Mouse (Mus musculus) kidney, adult 2 months (tissue): ENCODE data around the gene Klhl20.

ENCODE experiments used
- CTCF ChIP-seq: fragments of 200-500 bp; conservative IDR thresholded peaks from 2 replicates; pipeline ENCODE4 v1.5.1; 2011; ENCODE audit warnings: low read depth, mild to moderate bottlenecking, control low read depth, low read length, moderate library complexity, mixed read lengths; ENCODE audit not compliant: insufficient read depth, insufficient read length
- POLR2A ChIP-seq: fragments of 200-500 bp; IDR thresholded peaks from one replicate; pipeline ENCODE4 v1.6.1; 2011; ENCODE audit warnings: low read depth, low read length, control low read depth

- TF ChIP-seq CTCF (no peak), POLR2A (no peak)
Measured at GRCm38 (mm10) chr1:161077243-161077642, 54.1 kb downstream of the Klhl20 start.
